Mouse (Mus musculus) c-Kit-positive CD71-positive TER-119-positive erythroid progenitor cells, embryonic 14.5 days (primary cell): ENCODE results near the gene Slco3a1.

Experiments used
- DNase-seq: peaks from one replicate; pipeline ENCODE4 v3.0.0-alpha.2; 2013; ENCODE audit warnings: low spot score

Slco3a1 gene

GRCm38 (mm10) chr7:74347026-74347425, 207.6 kb downstream of the Slco3a1 start:
- DNase-seq: no peak

DNA sequence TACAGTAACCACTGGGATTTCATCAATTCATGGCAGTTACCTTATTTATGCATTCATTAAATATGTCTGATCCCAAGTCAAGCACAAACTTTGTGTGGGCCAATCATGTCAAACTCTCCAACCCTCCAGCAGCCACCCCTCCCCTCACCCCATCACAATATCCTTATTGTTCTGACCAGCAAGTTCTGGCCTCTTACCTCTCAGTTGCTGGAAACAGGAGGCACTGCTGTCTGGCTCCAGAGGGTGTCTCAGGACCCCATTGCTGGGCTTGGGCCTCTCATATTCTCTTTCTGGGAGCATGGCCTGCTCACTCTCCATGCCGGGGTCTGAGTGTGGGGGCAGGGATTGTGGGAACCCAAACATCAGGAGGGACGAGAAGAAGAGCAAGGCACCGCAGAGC, 208.1 kb downstream of the Slco3a1 start:
- DNase-seq: no peak

GRCm38 (mm10) chr7:74341149-74341805, 213.3 kb downstream of the Slco3a1 start:
- DNase-seq: no peak

- no peak for DNase-seq
Observed at GRCm38 (mm10) chr7:74340419-74340954, 214.1 kb downstream of the Slco3a1 start.

- no peak for DNase-seq
Observed at GRCm38 (mm10) chr7:74337677-74338420, 216.7 kb downstream of the Slco3a1 start.

- no peak for DNase-seq
Observed at GRCm38 (mm10) chr7:74332323-74332722, 222.3 kb downstream of the Slco3a1 start.

- DNase-seq: no peak
Observed at GRCm38 (mm10) chr7:74330858-74331726, 223.5 kb downstream of the Slco3a1 start.

- no peak for DNase-seq
Observed at GRCm38 (mm10) chr7:74330117-74330857, 224.3 kb downstream of the Slco3a1 start.

DNA sequence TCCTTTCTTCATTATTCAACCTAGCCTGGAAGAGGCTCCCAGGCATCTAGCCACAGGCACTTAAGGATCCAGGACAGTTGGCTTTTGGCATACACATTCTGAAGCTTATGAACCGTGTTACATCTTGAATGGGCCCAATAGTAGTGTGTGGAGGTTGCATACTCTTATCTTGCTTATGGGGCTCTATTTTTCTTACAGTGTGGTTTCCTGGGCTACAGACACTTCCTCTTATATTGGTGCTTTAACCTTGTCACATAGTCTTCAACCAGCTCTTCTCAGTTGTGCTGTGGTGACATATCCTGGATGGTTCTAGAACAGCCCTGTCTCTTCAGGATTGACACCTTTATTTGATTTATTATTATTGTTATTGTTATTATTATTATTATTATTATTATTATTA, 225.6 kb downstream of the Slco3a1 start:
- DNase-seq: no peak

- no peak for DNase-seq
Observed at GRCm38 (mm10) chr7:74327716-74328115, 226.9 kb downstream of the Slco3a1 start.

DNA sequence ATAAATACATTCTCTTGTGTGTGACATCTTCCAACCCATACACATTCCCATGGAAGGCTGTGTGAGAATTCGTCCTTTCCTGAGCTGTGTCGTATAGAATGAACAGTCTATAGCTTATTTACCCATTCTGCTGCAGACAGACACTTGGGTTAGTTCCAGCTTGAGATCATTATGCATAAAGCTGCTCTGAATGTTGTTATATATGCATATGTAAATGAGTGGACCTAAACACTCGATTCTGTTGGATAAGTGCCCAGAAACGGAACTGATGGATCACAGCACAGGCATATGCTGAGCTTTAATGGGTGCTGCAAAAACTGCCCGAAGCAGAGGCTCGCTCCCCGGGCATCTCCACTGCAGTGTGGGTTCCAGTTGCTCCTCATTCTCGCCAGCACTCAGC, 229.5 kb downstream of the Slco3a1 start:
- no peak for DNase-seq

DNA sequence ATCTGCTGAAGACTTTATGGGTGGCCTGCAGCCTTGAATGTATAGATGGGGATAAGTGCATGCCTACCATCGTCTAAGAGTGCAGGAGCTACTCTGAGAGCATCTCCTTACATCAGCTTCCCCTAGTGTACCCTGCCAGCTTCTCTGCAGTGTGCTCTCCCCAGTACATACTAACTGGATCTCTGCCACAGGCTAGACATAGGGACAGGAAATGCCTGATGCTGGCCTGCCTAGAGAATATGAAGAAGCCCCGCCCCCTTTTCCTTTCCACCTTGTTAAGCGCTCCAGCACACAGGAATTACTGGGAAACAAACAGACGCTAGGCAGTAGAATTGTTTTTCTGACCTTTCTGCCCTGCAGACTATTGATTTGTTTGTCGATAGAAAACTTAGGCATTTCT, 230.9 kb downstream of the Slco3a1 start:
- no peak for DNase-seq

DNA sequence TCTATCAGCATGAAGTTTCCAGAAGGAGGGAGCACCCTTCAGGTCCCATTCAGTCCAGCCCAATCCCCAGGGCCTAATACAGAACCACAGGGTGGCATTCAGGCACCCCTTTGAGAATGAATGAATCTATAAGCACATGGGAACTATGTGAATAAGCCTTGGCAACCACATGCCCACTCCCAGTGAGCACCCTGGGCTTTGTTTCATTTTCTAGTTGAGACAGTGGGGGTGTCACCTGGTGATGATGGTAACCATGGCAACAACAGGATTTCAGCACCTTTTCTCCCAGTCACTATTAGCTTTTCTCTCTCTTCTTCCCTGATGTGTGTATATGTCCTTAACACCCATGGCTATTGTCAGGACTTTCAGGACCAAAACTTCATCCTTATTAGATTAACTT, 231.4 kb downstream of the Slco3a1 start:
- DNase-seq: no peak

DNA sequence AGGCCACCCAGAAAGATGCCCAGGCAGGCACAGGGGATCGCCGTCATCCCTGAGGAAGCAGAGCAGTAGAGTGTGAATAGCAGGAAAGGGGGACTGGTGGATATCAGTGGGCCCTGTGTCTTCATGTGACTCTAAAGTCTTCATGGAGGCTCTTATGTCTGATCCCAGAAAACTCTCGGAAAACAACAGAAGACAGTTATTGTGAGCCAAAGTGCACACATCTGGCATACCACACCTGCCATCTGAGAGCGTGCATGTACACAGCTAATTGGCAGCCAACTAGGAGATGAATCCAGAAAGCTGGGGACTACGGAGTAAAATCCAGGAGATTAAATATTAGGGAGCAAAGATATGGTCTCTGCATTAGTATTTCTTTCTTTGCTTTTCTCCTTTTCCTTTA, 233.9 kb downstream of the Slco3a1 start:
- DNase-seq: no peak

DNA sequence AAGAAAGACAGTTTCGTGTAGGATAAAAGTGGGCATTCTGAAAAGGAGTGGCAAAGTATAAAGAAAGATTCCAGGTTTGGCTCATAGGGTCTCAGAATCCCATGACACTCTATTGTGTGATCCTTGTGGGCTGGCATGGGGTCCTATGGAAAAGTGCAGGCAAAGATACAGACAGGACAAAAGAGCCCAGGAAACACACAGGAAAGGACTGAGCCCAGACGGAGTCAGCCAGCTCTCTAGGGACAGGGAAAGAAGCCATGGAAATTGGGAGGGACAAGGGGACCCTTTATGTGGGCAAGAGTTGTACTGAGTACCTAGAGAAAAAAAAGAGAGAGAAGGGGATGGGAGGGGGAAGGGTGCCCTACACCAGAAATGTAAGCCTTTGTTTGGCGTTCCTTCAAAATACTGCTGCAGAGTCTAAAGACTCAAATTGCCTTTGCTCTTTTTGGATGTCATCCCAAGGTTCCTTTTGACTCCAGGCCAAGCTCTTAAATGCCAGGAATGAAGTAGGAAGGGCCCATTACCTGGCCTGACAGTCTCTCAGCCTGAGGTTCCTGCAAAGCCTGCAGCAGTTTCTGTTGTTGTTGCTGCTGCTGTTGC, 238.6 kb downstream of the Slco3a1 start:
- DNase-seq: no peak

DNA sequence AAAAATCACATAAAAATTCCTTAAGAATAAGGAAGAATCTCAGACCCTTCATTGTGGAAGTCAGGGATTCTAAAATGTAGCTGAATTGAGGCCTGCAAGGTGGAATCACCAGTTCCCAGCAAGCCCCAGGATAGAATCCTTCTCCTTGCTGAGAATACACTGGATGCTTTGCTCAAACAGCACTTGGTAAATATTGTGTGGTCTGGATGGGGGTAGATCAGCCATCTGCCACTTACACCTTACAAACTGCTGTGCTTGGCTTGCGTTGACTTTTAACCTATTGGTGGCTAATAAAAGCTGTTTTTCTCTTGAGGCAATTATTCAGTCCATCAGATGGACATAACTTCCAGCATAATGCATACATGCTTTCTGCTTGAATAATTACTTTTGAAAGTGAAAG, 240.3 kb downstream of the Slco3a1 start:
- DNase-seq: no peak

- DNase-seq: no peak
Observed at GRCm38 (mm10) chr7:74313279-74314105, 241.1 kb downstream of the Slco3a1 start.

- no peak for DNase-seq
Observed at GRCm38 (mm10) chr7:74311536-74311935, 243.0 kb downstream of the Slco3a1 start.

- no peak for DNase-seq
Observed at GRCm38 (mm10) chr7:74303611-74304300, 250.8 kb downstream of the Slco3a1 start.

- DNase-seq: no peak
Observed at GRCm38 (mm10) chr7:74303081-74303480, 251.5 kb downstream of the Slco3a1 start.
